Comparison of ENCODE assay signal across 32 mouse cellular contexts in the genomic region with DNA sequence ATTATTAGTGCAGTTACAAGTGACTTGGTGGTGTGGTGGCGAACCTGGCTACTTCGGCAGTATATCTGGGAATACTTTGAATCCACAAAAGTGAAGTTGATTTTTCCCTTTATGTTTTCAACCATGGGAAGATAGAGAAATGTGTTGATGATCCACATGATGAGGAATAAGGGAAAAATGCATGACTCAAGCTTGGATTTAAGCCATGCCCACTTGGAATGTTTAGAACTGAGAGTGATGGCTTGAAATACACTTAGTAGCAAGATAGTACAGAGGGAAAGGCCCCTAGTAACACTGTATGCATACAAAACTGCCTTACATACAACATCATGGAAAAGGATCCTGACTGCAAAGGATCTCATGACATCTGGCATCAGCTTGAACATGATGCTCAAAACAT. TPM values are rescaled to one million over a fixed set of nuclear protein-coding genes. Genes with fewer than 3 reads are reported as not detected.
DNase-seq lines count a peak whose midpoint lies in the region; ATAC-seq and TF ChIP-seq lines count a peak whose summit lies in the region.
"Had no signal": no experiment of that assay in that cellular context is flagged by ENCODE, and none has a peak within 500 bp of the region (broad histone marks: within the 10 kb centered on the region; RNA-seq: fewer than 3 reads in every experiment).

No protein-coding gene starts in this region.

- H3K27ac ChIP-seq in forebrain, postnatal 0 days (ENCODE audit: low read depth, low read length) = no peak overlapping the region

- DNase-seq in 3134 (ENCODE audit: extremely low read depth, insufficient read length, low spot score) (peak; percentile 15), 3T3-L1 (ENCODE audit: low read depth, low spot score) (peak; percentile 76), NIH3T3 (ENCODE audit: low read depth) (peak; percentile 61)
- DNase-seq in Muller cell, postnatal 12 days (ENCODE audit: inconsistent ontology term) = peak; percentile 24
- DNase-seq in kidney, adult 9 months = no peak
- DNase-seq in testis, postnatal 14 days (ENCODE audit: low spot score) = no peak
- DNase-seq in forebrain, postnatal 0 days = no peak
- no peak for DNase-seq in retina, embryonic 14.5 days (ENCODE audit: low spot score)
- DNase-seq: adrenal gland, adult 2 months; adrenal gland, adult 8-10 months; adrenal gland, postnatal 10 days; adrenal gland, postnatal 14 days; adrenal gland, postnatal 25 days; adrenal gland, postnatal 36 days; B cell, adult 2 months; cerebellum, adult 11 months; cerebellum, adult 11-12 months; cerebellum, adult 18-20 months; cerebellum, adult 2 months; cerebellum, adult 8-10 months; cerebellum, adult 9-10 months had no signal

- H3K4me2 ChIP-seq in forebrain, postnatal 0 days (ENCODE audit: low read depth) = no peak overlapping the region

- no peak for ATAC-seq in forebrain, postnatal 0 days
- ATAC-seq: activated CD4-positive, CD25-positive, alpha-beta regulatory T cell, adult 4 months; CD4-positive, CD25-positive, alpha-beta regulatory T cell, adult 4 months; Patski had no signal

- TF ChIP-seq CTCF in forebrain, postnatal 0 days (IDR thresholded peaks at IDR 0.05; ENCODE audit: low read depth) = no peak

- no peaks in the 10 kb centered on the region for H3K27me3 ChIP-seq in forebrain, postnatal 0 days (ENCODE audit: insufficient read depth, low read length)
- H3K27me3 ChIP-seq: Patski had no signal

- no peak overlapping the region for H3K4me3 ChIP-seq in forebrain, postnatal 0 days (ENCODE audit: low read depth, low read length)

- no peak overlapping the region for H3K9ac ChIP-seq in forebrain, postnatal 0 days

- 90% methylated on average over 2 of the region's 2 CpGs for WGBS in forebrain, postnatal 0 days

- H3K4me1 ChIP-seq in forebrain, postnatal 0 days (ENCODE audit: insufficient read depth) = no peaks in the 10 kb centered on the region

- H3K9me3 ChIP-seq in forebrain, postnatal 0 days (ENCODE audit: low read length) = no peaks in the 10 kb centered on the region
- H3K9me3 ChIP-seq: G1E had no signal

- no peaks in the 10 kb centered on the region for H3K36me3 ChIP-seq in forebrain, postnatal 0 days (ENCODE audit: insufficient read depth)
- H3K36me3 ChIP-seq: G1E had no signal

RNA-seq across cellular contexts. Expression of a gene that starts 8.1 kb away (rescaled TPM):
- not detected in 2 replicates for total RNA-seq in forebrain, postnatal 0 days (2014; rRNA removed)
- polyA plus RNA-seq in forebrain, postnatal 0 days (2015; fragmentation: Nextera tagmentation; extraction: Ambion mirVana) = not detected in 2 replicates
- total RNA-seq: adrenal gland, adult 18-20 months; adrenal gland, adult 2 months; adrenal gland, adult 8-10 months; adrenal gland, postnatal 10 days; adrenal gland, postnatal 14 days; adrenal gland, postnatal 25 days; adrenal gland, postnatal 36 days; adrenal gland, postnatal 4 days; CH12.LX; ES-E14; MEL had no signal
- polyA plus RNA-seq: adrenal gland, adult 2 months; brain, embryonic 14.5 days; C2C12; CD4-positive, CD25-positive, alpha-beta regulatory T cell, adult 4 months; cerebellum, adult 2 months; G1E; Patski had no signal

RNA-seq across cellular contexts. Expression of a gene that starts 12.1 kb away (rescaled TPM):
- not detected in 2 replicates for total RNA-seq in forebrain, postnatal 0 days (2014; rRNA removed)
- not detected in 2 replicates for polyA plus RNA-seq in forebrain, postnatal 0 days (2015; fragmentation: Nextera tagmentation; extraction: Ambion mirVana)
- total RNA-seq: adrenal gland, adult 18-20 months; adrenal gland, adult 2 months; adrenal gland, adult 8-10 months; adrenal gland, postnatal 10 days; adrenal gland, postnatal 14 days; adrenal gland, postnatal 25 days; adrenal gland, postnatal 36 days; adrenal gland, postnatal 4 days; CH12.LX; ES-E14; MEL had no signal
- polyA plus RNA-seq: activated CD4-positive, CD25-positive, alpha-beta regulatory T cell, adult 4 months; adrenal gland, adult 2 months; C2C12; cerebellum, adult 2 months; G1E; Patski had no signal

RNA-seq across cellular contexts. Expression of a gene that starts 27.5 kb away (rescaled TPM):
- not detected in 2 replicates for total RNA-seq in forebrain, postnatal 0 days (2014; rRNA removed)
- not detected in 2 replicates for polyA plus RNA-seq in forebrain, postnatal 0 days (2015; fragmentation: Nextera tagmentation; extraction: Ambion mirVana)
- polyA plus RNA-seq: adrenal gland, adult 2 months; brain, embryonic 14.5 days; C2C12; cerebellum, adult 2 months; G1E; Patski had no signal

RNA-seq across cellular contexts. Expression of a gene that starts 36.9 kb away (rescaled TPM):
- total RNA-seq in forebrain, postnatal 0 days (2014; rRNA removed) = 0.14 and 0.23 TPM in 2 replicates
- polyA plus RNA-seq in forebrain, postnatal 0 days (2015; fragmentation: Nextera tagmentation; extraction: Ambion mirVana) = 0.05 and 0.12 TPM in 2 replicates
- total RNA-seq: adrenal gland, adult 18-20 months; adrenal gland, adult 2 months; adrenal gland, adult 8-10 months; adrenal gland, postnatal 10 days; adrenal gland, postnatal 14 days; adrenal gland, postnatal 25 days; adrenal gland, postnatal 36 days; adrenal gland, postnatal 4 days; CH12.LX; ES-E14; MEL had no signal
- polyA plus RNA-seq: adrenal gland, adult 2 months; C2C12; CD4-positive, CD25-positive, alpha-beta regulatory T cell, adult 4 months; cerebellum, adult 2 months; G1E; Patski had no signal

Comparison
In these comparisons a context has a peak if more than half of its experiments do, and no peak if none do; other contexts are left out.
1. DNase-seq: peak in 3134 (single experiment), 3T3-L1 (single experiment), Muller cell, postnatal 12 days (single experiment) and NIH3T3 (single experiment); none in kidney, adult 9 months (single experiment), testis, postnatal 14 days (single experiment), forebrain, postnatal 0 days (single experiment) and retina, embryonic 14.5 days (single experiment).